Mouse (Mus musculus) R1 (cell line): ENCODE results near the gene Atp5l.
"Not testable (repeated sequence)": the region's sequence is repeated elsewhere in the genome, so short reads cannot be mapped to it uniquely, and the experiment has no call there.

ENCODE experiments used
- DNase-seq: peaks from one replicate; pipeline ENCODE4 v3.0.0-alpha.2; 2018; ENCODE audit warnings: low read depth, low spot score

Gene Atp5l

DNA sequence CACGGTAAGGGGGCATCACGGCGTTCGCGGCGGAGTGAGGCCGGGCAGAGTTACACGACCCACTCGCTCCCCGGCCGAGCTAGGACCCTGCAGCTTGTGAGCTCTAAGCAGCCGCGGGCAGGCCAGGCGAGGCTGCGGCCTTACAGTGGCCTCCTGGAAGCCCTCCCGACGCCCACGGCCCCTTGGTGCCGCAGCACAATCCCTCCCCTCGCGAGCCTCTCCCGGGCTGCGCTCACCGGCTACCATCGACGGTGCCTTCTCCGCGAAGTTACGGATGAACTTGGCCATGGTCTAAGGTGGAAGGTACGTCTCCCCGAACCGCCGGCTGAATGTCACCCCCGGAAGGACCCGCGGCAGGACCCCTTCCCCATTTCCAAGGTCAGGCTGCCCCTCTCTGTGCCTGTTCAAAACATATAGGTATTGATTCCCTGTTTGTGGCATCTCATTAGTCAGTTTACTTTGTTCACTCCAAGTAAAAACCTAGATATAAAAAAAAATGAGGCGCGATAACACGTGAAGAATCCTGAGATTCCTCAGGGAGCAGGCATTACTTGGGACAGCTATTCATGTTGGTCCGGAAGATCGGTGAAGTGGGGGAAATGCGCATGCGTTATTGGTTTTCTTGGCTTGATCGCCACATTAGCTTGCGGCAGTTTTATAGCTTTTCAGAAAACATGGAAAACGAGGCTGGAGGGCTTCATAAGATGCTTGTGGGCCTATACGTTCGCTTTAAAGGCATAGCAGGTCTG lies at the start of gene Atp5l:
Gene Atp5l (minus strand): TSS at position 369 of the 749 bp plus-strand sequence.
- DNase-seq = peak; percentile 97

DNA sequence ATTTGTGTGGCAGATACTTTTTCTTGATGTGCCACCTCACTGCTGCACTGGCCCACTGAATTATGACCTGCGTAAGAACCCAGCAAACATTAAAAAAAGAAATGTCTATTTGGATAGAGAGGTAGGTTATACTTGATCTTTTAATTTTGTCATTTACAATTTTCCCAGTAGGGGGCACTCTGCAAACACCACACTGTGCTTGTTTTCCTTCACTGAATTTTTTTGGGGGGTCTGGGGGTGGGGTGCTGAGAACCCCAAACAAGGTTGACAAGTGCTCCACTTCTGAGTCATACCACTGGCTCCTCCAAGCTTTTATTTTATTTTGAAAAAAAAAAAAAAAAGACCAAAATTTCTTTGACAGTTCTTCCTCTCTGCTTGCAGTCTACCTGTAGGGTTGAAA lies 48.9 kb upstream of the Atp5l start:
- no peak for DNase-seq

DNA sequence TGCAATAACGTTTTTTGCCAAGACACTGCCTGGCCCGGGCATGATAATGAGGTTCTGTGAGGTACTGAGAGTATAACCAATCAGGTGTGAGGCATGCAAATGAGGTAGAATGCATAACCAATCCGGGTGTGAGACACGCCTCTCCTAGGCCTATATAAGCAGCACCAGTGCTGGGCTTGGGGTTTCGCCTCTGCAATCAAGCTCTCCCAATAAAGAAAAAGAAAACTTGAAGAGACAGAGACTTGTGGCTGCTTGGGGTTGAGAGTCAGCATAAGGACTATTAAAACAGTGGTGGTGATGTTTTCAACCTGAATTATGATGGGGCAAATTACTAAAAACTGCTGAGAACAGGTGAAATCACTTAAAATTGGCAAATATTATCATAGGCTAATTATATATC lies 47.2 kb upstream of the Atp5l start:
- DNase-seq = not testable (repeated sequence)

DNA sequence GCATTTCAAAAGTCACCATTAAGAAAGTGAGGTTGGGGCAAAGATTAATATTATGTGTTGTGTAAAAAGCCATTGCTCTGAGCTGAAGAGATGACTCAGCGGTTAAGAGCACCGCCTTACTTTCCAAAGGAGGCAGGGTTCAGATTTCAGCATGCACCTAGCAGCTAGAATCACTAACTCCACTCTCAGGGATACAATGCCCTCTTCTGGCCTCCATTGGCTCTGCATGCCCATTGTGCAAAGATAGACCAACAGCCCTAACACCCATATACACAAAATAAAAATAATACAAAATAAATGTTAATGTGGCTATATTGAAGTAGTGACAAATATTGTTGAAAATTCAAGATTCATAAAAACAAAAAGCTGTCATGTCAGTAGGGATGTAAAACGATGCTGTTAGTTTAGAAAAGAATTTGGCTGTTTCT lies 46.3 kb upstream of the Atp5l start:
- peak; percentile 93 for DNase-seq

DNA sequence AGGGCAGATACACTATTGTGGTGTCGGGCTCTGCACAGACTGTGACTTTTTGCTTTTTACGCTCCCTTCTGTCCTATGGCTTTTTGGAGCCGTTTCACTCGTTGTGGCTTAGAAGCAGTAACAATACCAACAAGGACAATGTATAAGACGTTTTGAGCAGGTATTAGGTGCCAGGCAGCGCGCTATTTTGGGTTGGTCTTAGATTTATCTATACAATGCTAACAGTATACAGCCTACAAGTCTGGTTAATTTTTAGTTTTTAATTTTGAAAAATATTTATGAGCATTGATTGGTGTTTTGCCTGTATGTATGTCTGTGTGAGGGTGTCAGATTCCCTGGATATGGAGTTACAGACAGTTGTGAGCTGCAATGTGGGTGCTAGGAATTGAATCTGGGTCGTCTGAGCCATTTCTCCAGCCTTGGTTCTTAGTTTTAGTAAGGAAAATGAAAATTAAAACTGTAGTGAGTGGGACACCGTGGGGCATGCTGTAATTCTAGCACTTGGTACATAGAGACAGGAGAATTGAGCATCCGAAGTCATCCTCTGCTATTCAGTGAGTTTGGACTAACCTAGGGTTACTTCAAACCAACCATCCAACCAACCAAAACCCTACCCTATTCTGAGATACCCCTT lies 45.4 kb upstream of the Atp5l start:
- no peak for DNase-seq

DNA sequence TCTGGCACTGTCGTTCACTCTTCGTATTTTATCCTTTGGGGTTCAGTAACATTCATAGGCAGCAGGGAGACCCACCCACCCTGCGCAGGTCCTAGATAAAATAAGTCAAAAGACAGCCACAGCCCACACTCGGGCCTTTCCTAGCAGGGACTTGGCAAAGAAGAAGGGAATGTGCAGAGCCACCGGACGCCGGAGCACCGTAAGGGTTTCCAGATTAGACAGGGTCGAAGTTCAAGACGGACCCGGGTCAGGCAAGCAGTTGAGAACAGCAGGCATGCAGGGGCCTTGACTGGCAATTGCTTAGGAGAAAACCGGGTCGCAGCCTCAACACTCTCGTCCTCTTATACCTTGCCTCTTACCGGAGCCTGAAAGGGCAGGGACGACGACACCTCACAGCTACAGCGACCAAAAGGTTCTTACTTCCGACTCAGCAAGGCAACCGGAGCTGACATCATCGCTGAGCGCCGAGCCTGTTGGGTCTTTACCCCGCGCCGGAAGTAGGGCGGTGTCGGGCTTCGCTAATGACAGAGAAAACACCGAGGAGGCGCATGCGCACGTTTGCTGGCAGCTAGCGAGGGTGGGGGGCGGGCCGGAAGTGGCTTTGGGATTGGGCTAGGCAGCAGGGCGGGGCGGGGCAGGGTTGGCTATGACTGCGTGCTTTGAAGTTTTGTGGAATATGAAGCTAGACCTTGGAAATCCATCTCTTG lies 44.7 kb upstream of the Atp5l start, which contains the start of gene Ube4a:
Gene Ube4a (minus strand): TSS at position 475 of the 707 bp plus-strand sequence.
- peak; percentile 99 for DNase-seq

DNA sequence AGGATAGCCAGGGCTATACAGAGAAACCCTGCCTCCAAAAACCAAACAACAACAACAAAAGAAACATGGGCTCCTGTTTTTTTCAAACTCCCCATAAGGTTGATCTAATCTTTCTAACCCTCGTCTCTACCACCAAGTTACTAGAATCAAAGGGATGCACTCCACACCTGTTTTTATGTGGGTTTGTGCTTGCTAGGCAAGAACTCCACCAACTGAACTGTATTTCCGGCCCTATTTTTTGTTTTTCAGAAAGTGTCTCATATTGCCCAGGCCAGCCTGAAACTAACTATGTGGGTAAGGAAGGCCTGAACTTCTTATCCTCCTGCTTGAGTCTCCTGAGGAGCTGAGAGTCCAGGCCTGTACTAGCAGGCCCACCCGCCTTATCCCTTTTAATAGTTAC lies 33.9 kb upstream of the Atp5l start:
- DNase-seq = no peak

DNA sequence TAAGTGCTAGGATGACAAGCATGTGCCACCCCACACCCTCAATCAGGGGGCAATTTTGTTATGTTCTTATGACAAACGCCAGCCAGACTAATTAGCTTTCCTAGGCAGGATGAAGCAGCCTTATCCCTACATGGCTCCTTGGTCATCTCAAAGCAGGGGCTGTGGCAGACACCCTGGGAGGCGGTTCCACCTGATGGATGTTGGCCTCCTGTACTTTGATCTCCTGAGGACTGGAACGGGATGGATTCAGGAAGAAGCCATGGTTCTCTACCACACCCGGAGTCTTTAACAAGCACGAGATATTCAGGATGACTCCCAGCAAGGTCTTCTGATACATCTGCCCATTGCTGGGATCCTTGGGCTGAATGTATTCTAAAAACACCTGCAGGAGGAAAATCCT lies 27.3 kb upstream of the Atp5l start:
- DNase-seq = no peak

DNA sequence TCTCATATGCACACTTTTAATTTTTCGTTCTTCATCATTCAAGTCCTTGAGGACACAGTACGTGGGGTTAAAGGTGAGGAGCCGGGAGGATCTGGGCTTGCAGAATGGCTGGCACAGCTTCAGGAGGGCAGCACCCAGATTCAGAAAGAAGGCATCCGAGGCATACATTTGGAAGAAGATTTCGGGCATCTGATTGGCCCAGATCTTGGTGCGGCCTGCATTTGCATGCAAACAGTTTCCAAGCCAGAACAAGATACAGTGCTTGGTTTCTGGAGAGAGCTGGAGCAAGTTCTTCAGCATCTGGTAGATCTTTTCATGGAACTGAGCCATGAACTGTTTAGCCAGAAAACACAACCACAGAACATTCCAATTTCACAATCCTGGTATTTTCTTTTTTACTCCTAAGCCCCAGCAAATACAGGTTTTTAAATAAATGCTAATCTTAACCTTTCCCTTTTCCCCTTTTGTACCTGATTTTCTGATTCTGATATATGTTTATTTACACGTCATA lies 25.7 kb upstream of the Atp5l start:
- no peak for DNase-seq

DNA sequence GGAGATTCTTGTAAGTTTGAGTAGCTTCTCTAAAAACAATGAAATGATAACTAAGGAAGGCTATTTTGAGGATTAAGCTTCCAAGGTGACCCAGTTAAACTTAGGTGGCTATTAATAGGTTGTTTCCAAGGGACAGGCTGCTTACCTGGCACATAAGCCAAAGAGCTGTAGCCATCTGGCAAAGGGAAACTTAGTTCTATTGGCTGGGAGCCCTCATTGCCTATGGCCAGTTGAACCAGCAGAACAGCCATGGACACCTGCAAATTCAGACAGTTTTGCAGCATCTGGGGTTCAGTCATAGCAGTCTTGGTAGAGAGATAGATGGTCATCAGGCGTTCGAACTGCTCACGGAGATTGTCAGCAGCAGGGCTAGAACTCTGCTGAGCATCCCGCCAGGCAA lies 21.9 kb upstream of the Atp5l start:
- no peak for DNase-seq

DNA sequence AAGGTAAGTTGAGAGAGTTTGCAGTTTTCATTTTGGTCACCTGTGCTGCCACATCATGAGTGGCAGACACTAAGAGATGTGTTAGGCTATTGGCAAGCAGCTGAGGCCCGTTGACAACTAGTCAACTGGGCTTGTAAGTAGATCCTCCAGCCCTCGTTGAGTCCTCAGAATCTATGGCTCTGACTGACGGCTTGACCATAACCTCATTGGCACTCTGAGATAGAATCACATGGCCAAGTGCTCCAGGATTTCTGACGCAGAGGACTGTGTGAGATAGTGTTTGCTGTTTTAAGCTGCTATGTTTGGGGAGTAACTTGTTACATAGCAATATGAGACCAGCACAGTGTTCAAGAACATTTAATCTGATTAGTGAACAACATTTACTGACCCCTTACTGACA lies 21.2 kb upstream of the Atp5l start:
- no peak for DNase-seq

DNA sequence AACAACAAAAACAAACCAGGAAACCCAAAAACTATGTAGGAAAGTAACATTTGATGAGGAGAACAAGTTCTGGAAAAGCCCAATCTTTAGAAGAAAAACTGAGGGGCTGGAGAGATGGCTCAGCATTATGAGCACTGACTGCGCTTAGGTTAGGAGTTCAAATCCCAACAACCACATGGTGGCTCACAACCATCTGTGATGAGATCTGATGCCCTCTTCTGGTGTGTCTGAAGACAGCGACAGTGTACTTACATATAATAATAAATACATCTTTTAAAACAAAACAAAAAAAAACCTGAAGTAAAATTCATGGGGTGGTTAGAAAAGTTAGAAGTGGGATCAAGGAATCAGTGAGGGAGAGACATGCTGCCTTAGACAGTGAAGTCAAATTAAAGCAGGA lies 1.0 kb upstream of the Atp5l start:
- DNase-seq = no peak

DNA sequence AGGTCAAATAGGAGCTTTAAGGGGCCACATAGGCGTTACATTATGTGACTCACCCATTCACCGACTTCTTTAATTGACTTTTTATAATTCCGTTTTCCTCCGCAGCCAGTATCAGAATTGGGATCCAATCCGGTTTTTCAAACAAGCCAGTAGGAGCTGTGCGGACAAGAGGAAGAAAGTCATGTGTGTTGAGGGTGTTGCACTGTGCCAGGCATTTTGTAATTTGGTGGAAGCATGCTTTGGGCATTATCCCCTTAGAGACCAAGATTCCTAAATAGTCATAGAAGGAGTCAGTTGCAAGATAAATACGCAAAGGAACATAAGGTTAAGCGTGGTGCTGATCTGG lies 554 bp upstream of the Atp5l start:
- DNase-seq = peak; percentile 91

DNA sequence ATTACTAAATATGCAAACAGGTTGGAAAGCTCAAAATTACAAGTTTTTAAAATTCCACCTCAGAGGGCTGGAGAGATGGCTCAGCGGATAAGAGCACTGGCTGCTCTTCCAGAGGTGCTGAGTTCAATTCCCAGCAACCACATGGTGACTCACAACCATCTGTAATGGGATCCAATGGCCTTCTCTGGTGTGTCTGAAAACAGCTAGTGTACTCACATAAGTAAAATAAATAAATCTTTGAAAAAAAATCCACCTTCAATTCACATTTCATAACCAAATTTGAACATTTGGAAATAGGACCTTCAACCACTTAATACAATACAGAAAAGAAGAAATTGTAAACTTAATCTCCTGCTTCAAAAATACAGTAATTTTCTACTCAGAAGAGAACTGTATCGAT lies 936 bp downstream of the Atp5l start:
- DNase-seq = no peak

DNA sequence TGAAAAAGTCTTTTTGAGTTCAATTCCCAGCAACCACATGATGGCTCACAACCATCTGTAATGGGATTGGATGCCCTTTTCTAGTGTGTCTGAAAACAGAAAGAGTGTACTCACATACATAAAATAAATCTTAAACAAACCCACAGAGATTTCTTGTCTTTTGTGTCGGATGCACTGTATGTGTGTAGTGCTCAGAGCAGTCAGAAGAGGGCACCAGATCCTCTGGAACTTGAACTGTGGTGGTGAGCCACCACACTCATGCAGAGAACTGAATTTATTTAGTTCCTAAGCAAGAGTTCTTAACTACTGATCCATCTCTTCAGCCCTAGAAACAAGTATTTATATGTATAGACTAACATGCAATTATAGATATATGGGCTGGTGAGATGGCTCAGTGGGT lies 4.3 kb downstream of the Atp5l start:
- DNase-seq = peak; percentile 67

DNA sequence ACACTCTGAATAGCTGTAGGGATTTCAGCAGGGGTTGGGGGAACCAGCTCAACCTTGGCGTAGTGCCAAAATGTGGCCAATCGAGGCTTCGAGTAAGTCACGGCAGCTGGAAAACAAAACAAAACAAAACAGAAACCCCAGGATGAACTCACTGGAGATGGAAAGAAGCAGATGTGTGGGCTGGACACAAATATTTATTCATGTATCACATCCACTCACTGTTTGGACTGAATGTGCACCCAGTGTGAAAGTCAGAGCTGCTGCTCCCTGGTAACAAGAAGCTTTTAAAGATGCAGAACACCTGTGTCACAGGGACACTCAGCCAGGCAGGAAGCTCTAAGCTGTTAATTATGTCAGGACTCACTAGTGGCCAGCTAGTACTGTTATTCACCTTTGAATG lies 5.8 kb downstream of the Atp5l start:
- peak; percentile 16 for DNase-seq

DNA sequence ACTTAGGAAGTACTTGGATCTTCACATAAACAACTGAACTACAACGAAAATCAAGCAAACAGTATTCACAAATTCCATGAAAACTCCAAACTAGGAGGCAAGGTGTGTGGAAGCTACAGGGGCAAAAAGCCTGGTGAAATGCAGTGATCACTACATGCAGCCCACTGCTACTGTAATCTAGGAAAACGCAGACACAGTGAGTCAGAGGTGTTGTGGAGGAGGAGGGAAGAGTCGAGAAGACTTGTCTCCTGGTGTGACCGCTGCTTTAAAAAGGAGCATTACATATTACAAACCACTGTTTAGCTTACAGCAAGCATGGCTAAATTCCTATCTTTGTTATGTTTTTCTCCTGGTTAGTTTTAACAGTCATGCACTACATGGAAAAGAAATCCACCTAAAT lies 9.2 kb downstream of the Atp5l start:
- DNase-seq = no peak

DNA sequence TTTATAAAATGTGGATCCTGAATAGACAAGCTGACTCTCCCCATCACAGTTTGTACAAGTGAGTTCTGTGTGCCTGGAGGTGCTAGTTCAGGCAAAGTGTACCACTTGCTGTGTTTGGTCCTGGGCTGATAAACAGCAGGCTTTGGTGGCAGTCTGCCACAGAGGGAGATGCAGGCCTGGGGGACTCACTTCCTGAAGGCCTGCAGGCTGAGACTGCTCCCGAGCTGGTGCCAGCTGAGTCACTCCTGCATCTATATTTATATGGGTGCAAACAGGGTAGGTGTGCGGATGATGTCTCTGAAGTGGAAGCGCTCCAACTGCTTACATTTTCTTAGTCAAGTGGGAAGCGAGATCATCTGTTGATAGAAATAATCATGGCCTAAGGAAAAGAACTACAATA lies 14.9 kb downstream of the Atp5l start:
- DNase-seq = no peak

DNA sequence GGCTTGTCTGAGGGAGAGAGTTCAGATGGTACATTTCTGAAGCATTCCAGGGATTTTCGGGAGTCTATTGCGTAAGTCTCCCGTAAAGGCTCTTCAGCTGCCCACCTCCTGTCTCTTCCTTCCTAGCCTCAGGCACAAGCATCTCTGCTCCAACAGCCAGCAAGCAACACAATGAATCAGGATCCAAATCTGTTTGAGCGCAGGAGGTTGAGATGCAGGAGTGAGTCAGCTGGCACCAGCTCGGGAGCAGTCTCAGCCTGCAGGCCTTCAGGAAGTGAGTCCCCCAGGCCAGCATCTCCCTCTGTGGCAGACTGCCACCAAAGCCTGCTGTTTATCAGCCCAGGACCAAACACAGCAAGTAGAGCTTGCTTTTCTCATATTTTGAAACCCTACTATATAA lies 15.6 kb downstream of the Atp5l start:
- DNase-seq = no peak

DNA sequence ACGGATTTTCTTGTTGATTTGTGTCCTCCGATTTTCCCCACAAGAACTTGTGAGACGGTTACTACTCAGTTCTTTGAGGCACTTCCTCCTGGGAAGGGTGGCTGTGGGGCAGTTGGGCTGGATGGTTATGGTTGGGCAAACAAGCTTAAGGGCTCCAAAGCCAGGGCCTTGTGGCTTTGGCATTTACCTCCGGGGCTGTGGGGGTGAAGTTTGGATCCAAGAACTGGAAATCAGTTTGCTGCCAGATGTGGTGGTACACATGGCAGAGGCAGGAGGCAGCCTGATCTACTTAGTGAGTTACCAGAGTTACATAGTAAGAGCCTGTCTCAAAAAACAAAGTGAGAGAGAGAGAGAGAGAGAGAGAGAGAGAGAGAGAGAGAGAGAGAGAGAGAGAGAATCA lies 16.7 kb downstream of the Atp5l start:
- no peak for DNase-seq

DNA sequence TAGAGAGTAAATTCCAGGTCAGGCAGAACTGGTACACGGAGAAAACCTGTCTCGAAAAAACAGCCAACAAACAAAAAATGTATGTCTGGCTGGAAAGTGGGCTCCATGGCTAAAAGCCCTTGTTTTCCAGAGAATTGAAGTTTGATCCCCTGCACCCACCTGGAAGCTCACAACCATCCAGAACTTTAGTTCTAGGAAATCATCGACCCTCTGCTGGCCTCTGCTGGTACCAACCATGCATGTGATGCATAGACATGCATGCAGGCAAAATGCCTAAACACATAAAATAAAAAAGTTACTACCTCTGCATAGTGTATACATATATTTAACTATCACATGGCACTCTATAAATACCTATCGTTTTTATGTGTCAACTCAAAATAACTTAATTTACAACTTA lies 20.1 kb downstream of the Atp5l start:
- no peak for DNase-seq

DNA sequence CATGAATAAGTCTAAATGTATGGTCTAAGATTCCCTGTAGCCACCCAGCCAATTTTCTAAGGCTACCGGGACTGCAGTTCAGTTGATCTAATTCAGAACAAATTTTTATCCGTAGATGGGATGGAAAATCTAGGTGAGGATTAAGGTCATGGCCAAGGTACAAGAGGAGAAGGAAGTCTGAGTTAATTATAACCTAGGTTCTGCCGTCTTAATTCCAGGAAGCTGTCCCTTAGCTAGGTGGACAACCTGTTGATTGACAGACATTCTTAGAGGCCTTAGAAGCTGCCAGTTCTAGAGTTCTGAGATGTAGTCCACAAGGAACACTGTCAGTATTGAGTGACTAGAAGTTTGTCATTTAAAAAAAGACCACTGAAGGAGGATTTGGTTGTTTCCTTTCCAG lies 20.8 kb downstream of the Atp5l start:
- no peak for DNase-seq

DNA sequence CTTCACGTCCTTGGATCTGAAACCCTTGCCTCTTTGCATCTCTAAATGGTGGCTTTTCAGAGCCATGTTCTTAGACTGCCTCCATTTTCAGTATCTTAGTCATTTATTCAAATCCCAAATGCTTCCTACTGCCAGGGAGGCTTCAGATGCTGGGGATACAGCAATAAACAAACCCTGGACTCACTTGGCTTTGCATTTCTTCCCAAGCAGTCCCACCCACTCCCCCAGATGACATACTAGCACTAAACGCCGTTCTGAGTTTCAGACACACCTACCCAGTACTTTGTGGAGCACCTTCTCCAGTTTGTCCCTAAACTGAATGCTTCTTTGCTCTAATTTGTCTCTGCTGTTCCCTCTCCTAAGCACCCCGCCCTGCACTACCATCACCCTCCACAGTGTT lies 23.5 kb downstream of the Atp5l start:
- no peak for DNase-seq
